Mouse (Mus musculus): ENCODE data around the gene Ckap4. TPM values are rescaled to one million over a fixed set of nuclear protein-coding genes. Genes with fewer than 3 reads are reported as not detected.

Ckap4 gene
- total RNA-seq, 2 experiments from 2014 or later: 32.3 to 34.6 TPM

DNA sequence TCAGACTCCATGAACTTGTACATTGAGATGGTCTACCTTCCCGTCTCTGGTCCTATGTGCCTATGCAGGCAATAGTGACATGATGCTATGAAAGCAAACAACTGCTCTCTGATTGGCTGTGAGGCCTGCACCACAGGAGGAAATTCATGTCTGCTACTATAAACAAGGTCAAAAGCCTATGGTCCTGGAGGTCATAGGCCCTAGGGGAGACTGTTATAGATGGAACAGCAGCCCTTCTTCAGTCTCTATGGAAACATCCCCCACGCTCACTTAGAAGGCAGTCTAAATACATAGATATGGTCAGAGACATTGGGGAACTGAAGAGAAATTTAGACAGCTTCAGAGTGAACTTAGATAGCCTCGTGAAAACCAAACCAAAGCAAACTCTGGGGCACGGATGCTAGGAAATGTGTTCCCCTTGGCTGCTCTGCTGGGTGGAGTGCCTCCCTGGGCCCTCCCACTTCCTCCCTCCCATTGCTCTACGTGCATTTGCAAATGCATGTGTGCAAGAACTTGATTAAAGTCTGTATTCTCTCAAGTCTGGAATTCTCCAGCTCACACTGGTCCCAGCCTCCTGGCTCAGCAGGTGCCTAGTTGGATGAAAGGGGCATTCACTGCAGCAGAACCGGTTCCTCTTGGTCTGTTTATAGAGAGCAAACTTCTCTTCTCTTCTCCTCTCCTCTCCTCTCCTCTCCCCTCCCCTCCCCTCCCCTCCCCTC lies 20.6 kb upstream of the Ckap4 start:
- DNase-seq (ENCODE audit: low spot score in 2 of 2): no peak
- intact Hi-C loops (cut with DNase I): no loop called here

DNA sequence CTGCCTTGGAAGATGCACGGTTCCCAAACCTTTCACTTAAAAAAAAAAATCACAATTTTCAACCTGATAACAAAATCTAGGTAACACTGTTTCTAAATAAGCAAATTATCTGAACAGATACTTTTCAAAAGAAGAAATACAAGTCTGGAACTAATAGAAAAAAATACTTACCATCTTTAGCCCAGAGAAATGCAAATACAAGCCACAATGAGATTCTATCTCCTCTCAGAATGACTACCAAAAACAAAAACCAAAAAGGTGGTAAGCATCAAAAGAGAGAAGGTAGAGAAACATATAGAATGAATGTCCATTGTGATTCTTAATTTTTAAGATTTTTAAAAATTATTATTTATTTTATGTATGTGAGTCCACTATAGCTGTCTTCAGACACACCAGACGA lies 18.6 kb upstream of the Ckap4 start:
- DNase-seq (ENCODE audit: low spot score in 2 of 2): no peak
- intact Hi-C loops (cut with DNase I): no loop called here

DNA sequence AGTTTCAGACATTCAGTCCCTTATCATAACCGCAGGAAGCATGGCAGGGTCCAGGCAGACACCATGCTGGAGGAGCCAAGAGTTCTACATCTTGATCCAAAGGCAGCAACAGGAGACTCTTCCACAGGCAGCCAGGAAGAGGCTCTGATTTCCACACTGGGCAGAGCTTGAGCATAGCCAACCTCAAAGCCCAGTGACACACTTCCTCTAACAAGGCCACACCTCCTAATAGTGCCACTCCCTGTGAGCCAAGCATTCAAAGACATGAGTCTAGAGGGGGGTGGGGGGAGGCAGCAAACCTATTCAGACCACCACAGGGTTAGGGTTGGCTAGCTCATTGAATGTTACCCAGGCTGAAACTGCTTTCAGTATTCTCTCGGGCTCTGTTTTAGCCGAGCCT lies 18.0 kb upstream of the Ckap4 start:
- intact Hi-C loops (cut with DNase I): no loop called here
- no peak for DNase-seq (ENCODE audit: low spot score in 2 of 2)

DNA sequence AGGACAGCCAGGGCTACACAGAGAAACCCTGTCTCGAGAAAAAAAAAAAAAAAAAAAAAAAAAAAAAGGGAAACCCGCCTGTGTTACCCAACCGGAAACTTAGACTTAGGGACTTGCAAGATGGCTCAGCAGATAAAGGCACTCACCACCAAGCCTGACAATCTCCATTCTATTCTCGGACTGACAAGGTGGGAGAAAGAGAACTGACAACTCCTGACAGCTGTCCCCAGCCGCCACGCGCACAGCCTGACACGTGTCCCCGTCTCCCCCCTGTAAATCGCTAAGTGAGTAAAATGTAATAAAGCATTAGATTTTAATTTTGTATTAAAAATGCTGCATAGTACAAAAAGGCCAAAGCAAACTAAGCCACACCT lies 16.0 kb upstream of the Ckap4 start:
- intact Hi-C loops (cut with DNase I): no loop called here
- DNase-seq (ENCODE audit: low spot score in 2 of 2): no peak

DNA sequence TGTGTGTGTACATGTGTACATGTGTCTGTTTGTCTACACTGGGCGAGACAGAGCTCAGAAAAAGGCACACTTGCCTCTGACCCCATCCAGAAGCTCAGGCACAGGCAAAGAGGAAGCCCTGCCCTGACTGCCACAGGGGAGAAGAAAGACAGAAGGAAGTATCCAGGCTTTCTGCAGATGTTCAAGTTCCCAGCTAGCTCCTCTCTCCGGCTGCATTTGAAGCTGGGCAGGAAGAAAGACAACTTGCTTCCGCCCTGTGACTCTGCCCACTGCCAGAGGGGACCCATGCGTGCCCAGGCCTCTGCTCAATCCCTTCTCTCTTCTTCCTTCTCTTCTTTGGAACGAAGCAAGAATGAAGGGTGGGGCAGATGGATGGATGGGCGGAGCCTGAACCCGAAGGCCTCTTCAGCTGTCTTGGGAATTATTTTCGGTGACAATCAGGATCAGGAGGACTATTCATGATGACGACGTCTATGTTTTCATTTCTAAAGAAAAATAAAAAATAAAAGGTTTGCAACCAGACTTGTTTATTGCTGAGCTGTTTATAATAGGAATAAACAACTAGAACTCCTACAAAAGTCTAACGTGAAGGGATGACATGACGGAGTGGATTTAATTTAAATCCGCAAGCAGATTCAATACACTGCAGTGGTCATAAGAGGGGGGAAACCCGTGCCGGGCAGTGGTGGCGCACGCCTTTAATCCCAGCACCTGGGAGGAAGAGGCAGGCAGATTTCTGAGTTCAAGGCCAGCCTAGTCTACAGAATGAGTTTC lies 15.5 kb upstream of the Ckap4 start:
- no peak for DNase-seq (ENCODE audit: low spot score in 2 of 2)
- intact Hi-C loops (cut with DNase I): no loop called here

DNA sequence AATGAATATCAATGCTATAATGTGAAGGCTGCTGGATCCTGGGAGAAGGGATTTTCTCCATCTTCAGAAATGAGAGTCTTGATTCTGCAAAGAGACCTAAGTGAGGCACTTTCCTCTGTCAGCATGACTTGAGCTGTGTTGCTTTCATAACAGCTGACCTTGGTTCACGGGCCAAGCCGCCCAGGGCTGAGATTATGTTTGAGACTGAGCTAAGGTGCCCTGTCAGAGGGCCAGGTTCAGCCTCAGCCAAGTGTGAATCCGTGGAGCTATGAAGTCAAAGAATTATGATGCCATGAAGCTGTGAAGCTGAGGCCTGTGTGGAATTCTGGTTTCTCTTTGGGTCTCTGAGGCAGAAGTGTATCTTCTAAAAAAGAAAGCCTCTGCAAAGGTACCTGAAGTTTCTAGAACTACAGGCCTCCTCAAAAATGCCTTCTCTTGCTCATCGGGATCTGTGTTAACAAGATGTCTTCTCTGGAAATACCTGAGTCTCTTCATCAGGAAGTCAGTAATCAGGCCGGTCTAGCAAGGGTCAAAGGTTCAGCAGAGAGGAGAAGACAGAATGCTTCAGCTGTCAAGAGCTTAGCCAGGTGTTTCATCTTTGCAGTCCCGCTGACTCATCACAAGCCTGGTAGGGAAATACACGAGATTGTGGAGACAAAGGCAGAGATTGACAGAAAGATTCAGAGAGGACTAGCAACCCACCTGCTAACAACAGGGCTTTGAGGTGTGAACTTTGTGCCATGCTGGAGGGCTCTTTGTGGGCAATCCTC lies 11.2 kb upstream of the Ckap4 start:
- no peak for DNase-seq (ENCODE audit: low spot score in 2 of 2)
- intact Hi-C loops (cut with DNase I): no loop called here

DNA sequence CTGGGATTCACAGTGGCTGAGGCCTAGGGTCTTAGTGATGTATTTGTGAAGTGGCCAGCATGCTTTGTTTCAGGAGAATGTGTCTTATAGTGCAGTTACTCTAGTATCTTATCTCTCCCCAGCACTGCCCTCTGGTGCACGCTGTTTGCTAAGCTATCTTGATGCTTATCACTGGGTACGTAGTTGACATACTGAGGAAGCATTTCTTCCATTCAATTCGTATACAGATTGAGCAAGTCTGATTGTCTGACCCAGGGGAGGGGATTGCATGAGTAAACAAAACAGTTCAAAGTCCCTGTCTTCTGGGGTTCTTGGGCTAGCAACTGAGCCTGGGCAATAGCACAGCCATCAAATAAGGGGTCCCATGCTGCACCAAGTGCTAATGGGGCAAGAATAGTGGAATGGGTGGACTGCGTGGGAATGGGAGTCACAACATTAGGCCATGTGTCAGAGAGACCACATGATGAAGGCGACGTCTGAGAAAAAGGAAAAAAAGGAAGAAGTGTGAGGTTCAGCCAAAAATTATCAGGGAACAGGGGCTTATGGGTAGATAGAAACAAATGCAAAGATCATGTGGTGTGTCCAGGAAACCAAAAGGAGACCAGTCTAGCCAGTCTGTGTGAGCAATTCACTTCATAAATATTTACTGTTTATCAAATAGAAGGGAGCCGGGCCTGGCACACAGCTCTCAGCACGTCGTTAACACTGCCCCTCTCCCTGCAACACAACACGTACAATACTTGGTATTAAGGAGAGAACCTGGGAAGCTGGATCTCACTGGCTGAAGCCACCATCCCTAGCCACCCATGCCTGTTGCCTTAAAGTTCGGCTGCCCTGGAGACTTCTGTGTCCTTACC lies 9.2 kb upstream of the Ckap4 start:
- DNase-seq (ENCODE audit: low spot score in 2 of 2): no peak
- intact Hi-C loops (cut with DNase I): no loop called here

DNA sequence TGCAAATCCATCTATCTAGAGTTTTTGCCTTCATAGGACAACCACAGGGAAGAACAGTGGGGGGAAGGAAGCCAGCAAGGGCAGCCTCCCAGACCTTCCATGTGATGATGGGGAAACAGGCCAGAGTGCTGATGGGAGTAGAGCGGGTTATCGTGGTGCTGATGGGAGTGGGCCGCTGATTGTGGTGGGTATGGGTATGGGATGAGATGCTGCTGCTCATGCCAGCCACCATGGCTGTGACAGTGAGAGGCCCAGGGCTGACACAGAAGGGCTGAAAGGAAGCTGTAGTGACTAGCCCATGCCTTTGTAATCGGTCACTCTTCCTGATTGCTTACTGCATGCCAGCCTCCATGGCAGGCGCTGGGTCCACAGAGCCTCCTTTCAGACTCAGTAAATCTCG lies 5.8 kb upstream of the Ckap4 start:
- intact Hi-C loops (cut with DNase I): no loop called here
- no peak for DNase-seq (ENCODE audit: low spot score in 2 of 2)

DNA sequence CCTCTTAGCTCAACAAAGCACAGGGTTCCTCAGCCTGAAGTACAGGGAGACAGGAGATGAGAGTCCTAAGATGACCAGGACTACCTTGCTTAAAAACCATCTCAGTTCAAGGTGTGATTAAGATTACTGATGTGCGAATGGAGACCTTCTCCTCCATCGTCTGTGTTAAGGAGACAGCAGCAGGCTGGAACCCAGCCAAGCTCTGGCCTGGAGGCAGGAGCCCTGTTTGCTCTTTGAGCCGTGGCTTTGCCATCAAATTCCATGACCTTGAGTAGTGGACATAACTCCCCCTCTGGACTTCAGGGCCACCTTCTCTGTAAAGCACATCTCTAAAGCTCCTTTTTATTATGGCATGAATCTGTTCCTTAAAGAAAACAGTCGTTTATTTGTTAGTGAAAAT lies 2.0 kb upstream of the Ckap4 start:
- DNase-seq (ENCODE audit: low spot score in 2 of 2): no peak
- intact Hi-C loops (cut with DNase I): no loop called here

DNA sequence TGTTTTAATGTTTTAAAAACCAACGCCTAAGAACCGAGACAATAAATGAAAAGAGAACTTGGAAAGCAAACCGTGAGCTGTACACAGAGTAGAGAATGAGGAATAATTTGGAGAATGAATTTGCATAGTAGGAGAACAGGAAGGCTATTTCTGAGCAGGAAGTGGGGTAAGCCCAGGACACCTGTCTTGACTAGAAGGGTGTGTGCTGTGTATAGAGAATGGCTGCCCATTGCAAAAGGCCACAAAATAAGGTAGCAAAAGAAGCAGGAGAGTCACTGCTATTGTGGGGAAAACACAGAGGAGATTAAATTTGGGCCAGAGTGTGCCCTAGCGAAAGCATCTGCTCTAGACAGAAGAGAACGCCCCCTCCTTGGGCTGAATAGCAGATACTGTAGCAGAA lies 1.6 kb upstream of the Ckap4 start:
- intact Hi-C loops (cut with DNase I): no loop called here
- DNase-seq (ENCODE audit: low spot score in 2 of 2): no peak

DNA sequence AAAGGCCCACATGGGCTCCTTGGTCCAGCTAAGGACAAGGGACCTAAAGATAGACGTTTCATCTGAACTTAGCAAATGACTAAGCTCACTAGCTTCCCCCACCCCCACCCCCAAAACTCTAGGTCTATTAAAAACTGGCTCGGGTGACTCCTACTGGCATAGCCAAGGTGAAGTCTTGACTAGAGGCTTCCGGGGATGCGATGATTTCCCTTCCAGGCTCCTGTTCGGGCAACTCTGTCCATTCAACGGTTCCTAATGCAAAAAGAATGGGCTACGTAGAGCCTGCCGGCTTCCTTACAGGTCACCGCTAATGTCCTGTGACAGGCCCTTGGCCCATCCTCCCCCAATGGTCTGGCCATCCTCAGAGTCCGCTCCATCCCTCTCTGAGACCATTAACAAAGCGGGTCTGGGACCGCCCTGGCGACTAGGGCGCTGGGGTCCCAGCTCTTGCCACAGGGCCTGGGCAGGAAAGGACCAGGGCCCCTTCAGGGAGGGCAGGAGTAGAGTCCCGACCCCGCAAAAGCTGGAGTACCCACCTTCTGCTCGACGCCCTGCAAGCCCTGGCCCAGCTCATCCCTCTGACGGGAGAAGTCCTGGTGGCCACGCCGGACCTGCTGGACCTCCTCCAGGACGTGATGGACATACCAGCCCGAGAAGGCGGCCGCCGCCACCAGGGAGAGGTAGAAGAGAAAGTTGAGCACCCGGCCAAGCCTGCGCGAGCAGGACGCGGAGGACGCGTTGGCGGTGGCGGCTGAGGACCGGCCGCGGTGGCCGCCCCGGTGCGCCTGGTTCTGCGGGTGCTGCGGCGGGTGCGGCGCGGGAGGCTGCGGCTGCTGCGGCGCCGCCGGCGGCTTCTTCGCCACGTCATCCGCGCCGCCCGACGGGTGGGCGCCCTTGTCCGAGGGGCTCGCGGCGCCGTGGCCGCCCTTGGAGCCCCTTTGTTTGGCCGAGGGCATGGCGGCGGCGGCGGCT lies 665 bp downstream of the Ckap4 start:
- peak; percentile 37 to 44 for DNase-seq (ENCODE audit: low spot score in 2 of 2)
- intact Hi-C loops (cut with DNase I): loop anchor here (5.0 kb wide), 2 partner anchors 44 to 89 kb away; partner anchors contain the start of genes Polr3b and Tcp11l2

DNA sequence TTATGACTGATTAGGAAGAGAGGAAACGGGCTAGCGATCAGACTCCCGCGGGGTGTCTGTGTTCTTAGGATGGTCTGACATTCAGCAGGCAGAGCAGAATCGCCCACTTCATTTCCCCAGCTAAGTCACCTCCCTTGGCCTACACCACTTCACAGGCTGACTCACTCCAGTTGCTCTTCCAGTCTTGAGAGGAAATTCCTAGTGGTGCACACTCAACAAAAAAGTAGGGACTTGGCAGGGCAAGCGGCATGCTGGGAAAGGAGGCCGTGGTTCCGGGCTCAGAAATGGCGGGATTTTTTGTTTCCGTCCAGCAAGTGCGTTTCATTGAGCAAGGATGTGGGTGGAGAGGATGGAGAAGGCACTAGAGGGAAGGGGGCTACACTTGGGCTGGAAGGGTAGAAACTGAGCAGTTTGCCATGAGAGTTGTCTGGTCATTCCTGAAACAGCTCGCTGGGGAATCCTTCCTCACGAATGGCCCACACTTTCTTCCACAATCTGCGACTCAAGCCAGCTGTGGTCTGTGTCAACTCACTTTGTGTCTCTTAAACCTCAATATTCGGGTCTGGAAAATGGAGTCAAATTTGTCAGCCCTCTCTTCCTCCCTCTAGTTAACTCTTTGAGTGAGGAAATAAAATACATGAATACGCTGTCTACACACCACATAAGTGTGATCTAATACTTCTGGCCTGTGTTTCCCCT lies 1.5 kb downstream of the Ckap4 start:
- DNase-seq (ENCODE audit: low spot score in 2 of 2): peak in 1 of 2 experiments; percentile 49
- intact Hi-C loops (cut with DNase I): loop anchor here (5.0 kb wide), 2 partner anchors 45 to 90 kb away; partner anchors contain the start of genes Polr3b and Tcp11l2

DNA sequence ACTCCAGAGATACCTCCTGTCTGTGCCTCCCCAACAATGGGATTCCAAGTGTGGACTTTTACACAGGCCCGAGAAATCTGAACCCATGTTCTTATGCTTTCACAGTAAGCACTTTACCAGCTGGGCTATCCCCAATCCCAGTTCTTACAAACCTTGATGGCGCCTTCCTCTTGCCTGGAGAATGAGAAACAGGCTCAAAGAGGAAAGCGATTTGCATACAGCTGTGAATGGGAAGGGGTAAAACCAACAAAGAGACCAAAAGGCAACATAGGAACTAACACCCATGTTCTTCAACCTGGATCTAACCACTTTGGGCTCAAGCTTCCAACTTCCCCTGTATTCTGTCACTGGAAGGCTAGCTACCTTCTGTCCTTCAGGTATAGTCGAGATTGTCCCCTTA lies 2.3 kb downstream of the Ckap4 start:
- no peak for DNase-seq (ENCODE audit: low spot score in 2 of 2)
- intact Hi-C loops (cut with DNase I): loop anchor here (5.0 kb wide), 2 partner anchors 46 to 91 kb away; partner anchors contain the start of genes Polr3b and Tcp11l2

DNA sequence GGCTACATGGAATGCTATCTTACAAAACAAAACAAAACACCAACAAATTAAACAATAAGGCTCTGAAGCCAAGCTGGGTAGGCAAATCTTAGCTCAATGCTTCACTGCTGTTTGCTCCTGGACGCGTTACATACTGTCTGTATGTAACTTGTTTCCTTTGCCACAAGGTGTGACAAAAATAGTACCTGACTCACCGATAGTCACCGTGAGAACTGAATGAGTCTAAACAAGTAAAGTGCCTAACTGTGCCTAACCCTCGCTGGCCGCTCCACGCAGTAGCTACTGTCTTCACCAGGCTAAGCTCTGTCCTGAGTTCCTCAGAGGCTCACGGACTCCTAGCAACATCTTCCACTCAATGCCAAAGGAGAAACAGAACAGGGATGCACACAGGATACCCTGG lies 3.5 kb downstream of the Ckap4 start:
- intact Hi-C loops (cut with DNase I): loop anchor here (5.0 kb wide), 2 partner anchors 47 to 92 kb away; partner anchors contain the start of genes Polr3b and Tcp11l2
- DNase-seq (ENCODE audit: low spot score in 2 of 2): no peak

DNA sequence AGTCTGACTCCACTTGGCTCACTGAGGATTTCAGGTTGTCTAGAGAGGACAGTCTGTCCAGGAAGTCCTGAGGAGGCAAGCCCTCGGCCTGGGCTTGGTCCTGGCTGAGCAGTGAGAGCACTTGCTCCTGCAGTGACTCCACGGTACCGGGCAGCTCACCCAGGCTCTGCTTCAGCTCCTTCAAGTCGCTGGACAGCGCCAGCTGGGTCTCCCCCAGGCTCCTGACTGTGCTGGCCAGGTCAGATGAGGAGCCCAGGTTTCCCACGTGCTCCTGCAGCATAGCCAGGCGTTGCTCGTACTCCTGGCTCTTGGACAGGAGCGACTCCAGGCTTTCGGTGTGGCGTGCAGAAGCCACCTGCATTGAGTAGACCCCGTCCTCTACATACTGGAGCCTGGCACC lies 6.2 kb downstream of the Ckap4 start:
- DNase-seq (ENCODE audit: low spot score in 2 of 2): no peak
- intact Hi-C loops (cut with DNase I): no loop called here

DNA sequence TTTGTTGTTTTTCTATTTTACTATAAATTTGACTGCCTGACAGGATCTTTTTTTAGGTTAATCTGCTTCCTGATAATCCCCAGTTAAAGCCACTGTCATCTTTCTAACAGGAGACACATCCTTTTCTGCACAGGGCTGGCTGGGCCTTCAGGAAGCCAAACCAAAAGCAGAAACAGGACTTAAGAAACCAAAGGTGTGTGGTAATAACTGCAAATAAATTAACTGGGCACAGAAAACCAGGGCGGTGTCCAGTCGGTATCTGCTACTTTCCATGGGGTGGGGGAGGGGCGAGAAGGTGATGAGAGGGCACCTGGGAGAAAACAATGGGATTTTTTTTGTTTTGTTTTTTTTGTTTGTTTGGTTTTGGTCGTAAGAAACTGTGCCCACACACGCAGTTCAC lies 6.8 kb downstream of the Ckap4 start:
- DNase-seq (ENCODE audit: low spot score in 2 of 2): no peak
- intact Hi-C loops (cut with DNase I): no loop called here

DNA sequence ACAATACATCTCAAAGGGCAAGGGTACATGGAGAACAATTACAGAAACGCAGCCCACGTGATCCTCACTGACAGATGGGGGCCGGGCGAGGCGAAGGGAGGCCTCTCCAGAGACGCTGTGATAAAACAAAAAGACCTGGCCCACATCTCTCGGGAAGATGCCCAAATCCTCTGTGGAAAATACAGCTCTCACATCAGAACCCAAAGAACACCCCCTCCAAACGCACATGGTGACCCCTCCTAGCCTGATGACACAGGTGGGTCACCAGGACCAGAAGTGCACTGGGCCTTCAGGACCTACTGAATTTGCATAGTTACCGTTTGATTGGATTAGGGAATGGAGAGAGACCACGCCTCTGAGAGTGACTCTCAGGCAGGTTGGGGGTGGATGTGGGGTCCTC lies 7.4 kb downstream of the Ckap4 start:
- intact Hi-C loops (cut with DNase I): no loop called here
- no peak for DNase-seq (ENCODE audit: low spot score in 2 of 2)

DNA sequence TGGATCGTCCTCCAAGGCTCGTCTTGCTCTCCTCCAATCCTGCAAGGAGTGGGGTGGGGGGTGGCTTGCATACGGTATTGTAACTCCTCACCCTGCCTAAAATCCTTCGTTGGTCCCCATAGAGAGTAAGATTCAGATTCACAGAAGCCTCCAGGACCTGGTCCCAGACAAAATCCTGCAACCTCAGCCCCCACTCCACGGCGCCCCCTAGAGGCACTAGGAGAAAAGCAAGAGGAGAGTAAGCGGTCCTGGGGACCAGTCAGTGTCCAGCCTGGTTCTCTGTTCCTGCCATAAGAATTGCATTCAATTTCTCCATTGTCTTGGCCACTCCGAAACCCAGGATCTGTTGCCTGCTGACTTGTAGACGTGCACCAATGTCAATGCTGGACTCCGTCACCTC lies 10.2 kb downstream of the Ckap4 start:
- DNase-seq (ENCODE audit: low spot score in 2 of 2): no peak
- intact Hi-C loops (cut with DNase I): no loop called here
